Mouse (Mus musculus) intestine, embryonic 15.5 days (tissue): ENCODE data around the gene Pramef25. TPM values are rescaled to one million over a fixed set of nuclear protein-coding genes. Genes with fewer than 3 reads are reported as not detected.
"Not testable (repeated sequence)": the region's sequence is repeated elsewhere in the genome, so short reads cannot be mapped to it uniquely, and the experiment has no call there.

ENCODE experiments used
- ATAC-seq: fragments of 200-750 bp; cut with Nextera tagmentation; 2 replicates; pipeline ENCODE4 v1.8.0; 2017; ENCODE audit warnings: moderate TSS enrichment, moderate library complexity
- H3K27ac ChIP-seq: fragments of 300-500 bp; sonication (generic); 2 replicates; pipeline ENCODE4 v1.5.1; 2015; ENCODE audit warnings: mild to moderate bottlenecking, inconsistent platforms
- H3K27me3 ChIP-seq: fragments of 300-500 bp; sonication (generic); replicated peaks from 2 replicates; pipeline ENCODE4 v1.6.1; 2015; ENCODE audit warnings: inconsistent platforms
- H3K36me3 ChIP-seq: fragments of 300-500 bp; sonication (generic); 2 replicates; pipeline ENCODE4 v1.6.1; 2015; ENCODE audit warnings: inconsistent platforms
- H3K4me1 ChIP-seq: fragments of 300-500 bp; sonication (generic); replicated peaks from 2 replicates; pipeline ENCODE4 v1.6.1; 2015; ENCODE audit warnings: inconsistent platforms
- H3K4me2 ChIP-seq: fragments of 300-500 bp; sonication (generic); replicated peaks from 2 replicates; pipeline ENCODE4 v1.6.1; 2015; ENCODE audit warnings: mild to moderate bottlenecking, inconsistent platforms
- H3K4me3 ChIP-seq: fragments of 300-500 bp; sonication (generic); replicated peaks from 2 replicates; pipeline ENCODE4 v1.5.1; 2015; ENCODE audit warnings: inconsistent platforms
- H3K9ac ChIP-seq: fragments of 300-500 bp; sonication (generic); 2 replicates; pipeline ENCODE4 v1.6.1; 2015; ENCODE audit warnings: inconsistent platforms
- H3K9me3 ChIP-seq: fragments of 300-500 bp; sonication (generic); 2 replicates; pipeline ENCODE4 v1.6.1; 2016; ENCODE audit warnings: inconsistent platforms
- WGBS: fragments of 180-500 bp; shearing (Covaris S2); methylation state at CpG from one replicate; pipeline ENCODE4 v1.1.7; 2015; 5-methylcytosine and 5-hydroxymethylcytosine counted together
- polyA plus RNA-seq: library from polyadenylated mRNA; unstranded; fragments of >200 nt; fragmentation: Nextera tagmentation; extraction: Ambion mirVana; gene quantifications from 2 replicates; pipeline ENCODE4 v1.2.1, GENCODE M21; 2015

Pramef25 gene
- polyA plus RNA-seq, result not detected in 2 replicates

DNA sequence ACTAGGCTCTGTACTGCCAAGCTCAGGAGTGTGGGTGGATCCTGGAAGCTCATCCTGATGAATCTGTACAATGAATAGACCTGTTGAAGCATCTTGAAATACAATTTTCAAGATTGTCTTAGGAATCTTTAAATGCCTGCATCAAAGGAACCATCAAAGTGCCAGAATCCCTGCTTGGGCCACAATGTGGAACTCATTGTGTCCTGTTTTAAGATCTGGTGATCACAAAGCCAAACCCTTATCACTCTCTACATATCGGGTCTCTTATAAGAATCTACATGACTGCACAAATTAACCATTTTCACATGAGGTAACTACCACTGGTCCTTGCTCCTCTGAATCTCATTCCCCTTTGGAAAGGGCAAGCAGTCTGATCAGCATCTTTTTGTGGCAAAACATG is at the start of gene Pramef25:
TSS of gene Pramef25 (minus strand) at position 101 of the 400 bp plus-strand sequence.
- not testable (repeated sequence) for H3K27me3 ChIP-seq, ATAC-seq, H3K36me3 ChIP-seq, H3K4me3 ChIP-seq, H3K9me3 ChIP-seq, H3K9ac ChIP-seq, H3K27ac ChIP-seq, H3K4me2 ChIP-seq, H3K4me1 ChIP-seq
- WGBS, result 86% methylated on average over 1 of the region's 1 CpGs

DNA sequence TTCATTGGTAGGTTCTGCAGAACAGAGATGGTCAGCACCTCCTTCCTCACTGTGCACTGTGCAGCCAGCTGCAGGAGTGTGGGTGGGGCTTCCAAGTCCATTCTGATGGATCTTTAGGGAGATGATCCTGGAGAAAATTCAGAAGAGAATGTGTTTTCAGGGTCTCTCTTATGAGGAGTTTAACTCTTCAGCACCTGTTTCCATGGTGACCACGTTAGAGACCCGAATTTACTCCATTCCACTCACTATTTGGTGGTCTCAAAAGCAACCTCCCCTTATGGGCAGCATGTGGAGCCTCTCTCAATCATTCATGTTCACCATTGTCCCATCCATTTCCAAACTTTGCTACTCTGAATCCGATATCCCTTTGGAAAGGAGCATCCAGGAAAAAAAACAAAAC is 43.5 kb upstream of the Pramef25 start, which contains the start of gene Pramef17:
TSS of gene Pramef17 (minus strand) at position 101 of the 400 bp plus-strand sequence.
- H3K4me1 ChIP-seq, H3K4me3 ChIP-seq, H3K27ac ChIP-seq, H3K36me3 ChIP-seq, H3K9ac ChIP-seq, H3K4me2 ChIP-seq, H3K27me3 ChIP-seq, ATAC-seq, H3K9me3 ChIP-seq: not testable (repeated sequence)
- WGBS, result 64% methylated on average over 3 of the region's 3 CpGs

GRCm38 (mm10) chr4:143988126-143988525 is 37.3 kb upstream of the Pramef25 start:
- WGBS, result 93% methylated on average over 17 of the region's 17 CpGs

DNA sequence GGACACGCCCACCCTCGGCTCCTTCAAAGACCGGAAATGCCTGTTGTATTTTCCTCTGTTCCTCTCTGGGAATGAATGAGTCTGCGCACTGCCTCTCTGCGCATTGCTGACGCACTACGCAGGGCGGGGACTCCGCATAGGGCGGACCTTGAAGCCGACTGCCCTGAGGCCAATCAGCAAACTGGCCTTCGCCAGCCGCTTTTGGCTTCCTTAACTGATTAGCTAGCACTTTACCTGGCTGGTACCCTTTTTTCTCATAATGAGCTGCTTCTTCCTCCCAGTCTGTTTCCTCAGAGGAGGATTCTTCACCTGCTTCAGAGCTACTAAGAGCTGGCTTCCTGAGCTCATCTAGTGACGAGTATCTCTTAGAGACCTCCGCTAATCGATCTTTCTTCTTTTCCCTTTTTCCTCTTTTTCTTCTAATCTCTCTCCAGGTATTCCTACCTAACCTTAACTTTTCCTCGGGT is 36.7 kb upstream of the Pramef25 start:
- 85% methylated on average over 15 of the region's 17 CpGs for WGBS
- H3K27me3 ChIP-seq, H3K9me3 ChIP-seq, H3K4me2 ChIP-seq, H3K27ac ChIP-seq, H3K4me1 ChIP-seq, H3K4me3 ChIP-seq, H3K36me3 ChIP-seq, ATAC-seq, H3K9ac ChIP-seq: not testable (repeated sequence)

More at GRCm38 (mm10) chr4:143988126-143988525, 37.3 kb upstream of the Pramef25 start:
- not testable (repeated sequence) for H3K36me3 ChIP-seq, H3K27me3 ChIP-seq, H3K4me3 ChIP-seq, H3K9me3 ChIP-seq, H3K4me2 ChIP-seq, H3K4me1 ChIP-seq, H3K27ac ChIP-seq, ATAC-seq, H3K9ac ChIP-seq

- not testable (repeated sequence) for H3K9ac ChIP-seq, H3K4me1 ChIP-seq, H3K9me3 ChIP-seq, H3K4me2 ChIP-seq, H3K27ac ChIP-seq, H3K4me3 ChIP-seq, ATAC-seq, H3K27me3 ChIP-seq, H3K36me3 ChIP-seq
- 93% methylated on average over 6 of the region's 9 CpGs for WGBS
Observed at GRCm38 (mm10) chr4:143985733-143986132, 34.9 kb upstream of the Pramef25 start.

DNA sequence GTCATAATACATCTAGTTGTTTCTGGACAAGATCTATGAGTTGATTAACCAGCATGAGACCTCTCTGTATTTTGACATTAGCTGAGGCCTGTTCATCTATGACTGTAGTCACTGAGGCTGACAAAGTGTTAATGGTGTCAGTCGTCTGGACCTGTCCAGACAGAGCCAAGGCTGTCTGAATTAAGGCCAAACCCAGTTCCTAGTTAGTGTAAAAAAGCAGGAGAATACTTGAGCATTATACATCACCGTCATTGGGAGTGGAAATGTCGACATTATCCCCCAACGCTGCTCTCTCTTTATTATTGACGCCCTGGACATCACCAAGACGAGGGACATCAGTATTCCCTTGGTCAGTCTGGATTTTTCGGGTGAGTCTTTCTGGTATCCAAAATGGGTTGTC is 34.3 kb upstream of the Pramef25 start:
- WGBS, result no CpG with 5 or more reads among the region's 7 CpGs

DNA sequence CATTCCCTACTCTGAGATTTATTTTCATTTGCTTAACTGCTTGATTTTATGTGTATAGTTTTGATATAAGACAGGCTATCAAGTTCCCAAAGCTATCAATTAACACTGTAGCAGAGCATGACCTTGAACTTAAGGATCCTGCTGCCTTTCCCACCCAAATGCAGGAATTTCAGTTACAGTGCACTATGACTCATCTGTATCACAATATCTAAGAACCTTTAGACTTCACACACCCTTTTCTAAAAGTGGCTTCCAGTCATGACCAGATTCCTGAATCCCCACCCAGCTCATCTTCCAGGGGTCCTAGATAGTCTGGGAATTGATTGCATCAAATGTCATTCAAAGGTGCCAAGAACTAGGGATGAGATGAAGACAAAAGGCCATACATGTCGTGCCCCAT is 32.6 kb upstream of the Pramef25 start:
- not testable (repeated sequence) for H3K27ac ChIP-seq, H3K4me2 ChIP-seq, H3K36me3 ChIP-seq, H3K9ac ChIP-seq, ATAC-seq, H3K4me3 ChIP-seq, H3K27me3 ChIP-seq, H3K9me3 ChIP-seq, H3K4me1 ChIP-seq
- WGBS, result 29% methylated on average over 1 of the region's 1 CpGs

More for the DNA sequence above, 34.3 kb upstream of the Pramef25 start:
- H3K9me3 ChIP-seq, H3K27ac ChIP-seq, H3K9ac ChIP-seq, H3K4me2 ChIP-seq, H3K4me1 ChIP-seq, ATAC-seq, H3K27me3 ChIP-seq, H3K36me3 ChIP-seq, H3K4me3 ChIP-seq: not testable (repeated sequence)

- ATAC-seq, H3K4me3 ChIP-seq, H3K4me2 ChIP-seq, H3K4me1 ChIP-seq, H3K36me3 ChIP-seq, H3K27ac ChIP-seq, H3K27me3 ChIP-seq, H3K9ac ChIP-seq, H3K9me3 ChIP-seq: not testable (repeated sequence)
- WGBS, result 50% methylated on average over 2 of the region's 2 CpGs
Observed at GRCm38 (mm10) chr4:143966850-143967249, 16.0 kb upstream of the Pramef25 start, which contains the start of gene Gm13101. Gene Gm13101 (minus strand): TSS chr4:143966950.

DNA sequence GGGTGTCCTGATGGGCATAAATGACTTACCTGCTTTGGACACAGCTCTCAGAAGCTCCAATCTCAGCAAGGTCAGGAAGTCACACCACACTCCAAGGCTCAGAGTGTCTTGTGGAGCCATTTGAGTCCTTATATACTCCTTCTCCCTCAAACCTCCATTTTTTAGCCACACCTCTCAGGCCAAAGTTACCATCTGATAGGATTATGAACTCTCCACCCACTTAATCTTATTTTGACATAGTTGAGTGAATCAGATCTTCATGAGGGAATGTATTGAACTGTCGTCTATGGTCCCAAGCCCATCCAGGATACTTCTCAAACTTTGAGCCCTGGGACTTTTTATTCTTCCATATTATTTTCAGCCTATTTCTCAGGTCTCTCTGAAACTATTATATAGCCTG is 50.5 kb downstream of the Pramef25 start, which contains the start of gene Pramef6:
TSS of gene Pramef6 (minus strand) at position 101 of the 400 bp plus-strand sequence.
- H3K36me3 ChIP-seq, H3K4me3 ChIP-seq, ATAC-seq, H3K4me2 ChIP-seq, H3K27me3 ChIP-seq, H3K4me1 ChIP-seq, H3K9me3 ChIP-seq, H3K9ac ChIP-seq, H3K27ac ChIP-seq: not testable (repeated sequence)
- WGBS, result 87% methylated on average over 1 of the region's 1 CpGs

Other genes with a start within 250 kb of the Pramef25 start
- gene Gm13089, start 248.3 kb downstream of the Pramef25 start, polyA plus RNA-seq, result not detected in 2 replicates
- not detected in 2 replicates for gene Gm13078, start 231.6 kb downstream of the Pramef25 start, polyA plus RNA-seq
- not detected in 2 replicates for gene Gm13023, start 161.7 kb downstream of the Pramef25 start, polyA plus RNA-seq
- gene Gm13084, start 134.9 kb downstream of the Pramef25 start, polyA plus RNA-seq, result not detected in 2 replicates
- gene Gm13103, start 104.5 kb downstream of the Pramef25 start, polyA plus RNA-seq, result not detected in 2 replicates
- gene Pramef6, start 50.6 kb downstream of the Pramef25 start, polyA plus RNA-seq, result not detected in 2 replicates
- not detected in 2 replicates for gene Gm13101, start 15.9 kb upstream of the Pramef25 start, polyA plus RNA-seq
- gene Pramef17, start 43.4 kb upstream of the Pramef25 start, polyA plus RNA-seq, result not detected in 2 replicates
- not detected in 2 replicates for gene Pramel4, start 108.1 kb upstream of the Pramef25 start, polyA plus RNA-seq
- gene Gm13102, start 155.5 kb upstream of the Pramef25 start, polyA plus RNA-seq, result not detected in 2 replicates
- not detected in 2 replicates for gene Oog3, start 211.6 kb upstream of the Pramef25 start, polyA plus RNA-seq
- not detected in 2 replicates for gene Oog2, start 239.7 kb upstream of the Pramef25 start, polyA plus RNA-seq